Mouse (Mus musculus): ENCODE data around the gene Iqce. TPM values are rescaled to one million over a fixed set of nuclear protein-coding genes. Genes with fewer than 3 reads are reported as not detected.

The Iqce gene
- polyA plus RNA-seq, 1 experiment from 2014 or later, result 20.3 TPM

DNA sequence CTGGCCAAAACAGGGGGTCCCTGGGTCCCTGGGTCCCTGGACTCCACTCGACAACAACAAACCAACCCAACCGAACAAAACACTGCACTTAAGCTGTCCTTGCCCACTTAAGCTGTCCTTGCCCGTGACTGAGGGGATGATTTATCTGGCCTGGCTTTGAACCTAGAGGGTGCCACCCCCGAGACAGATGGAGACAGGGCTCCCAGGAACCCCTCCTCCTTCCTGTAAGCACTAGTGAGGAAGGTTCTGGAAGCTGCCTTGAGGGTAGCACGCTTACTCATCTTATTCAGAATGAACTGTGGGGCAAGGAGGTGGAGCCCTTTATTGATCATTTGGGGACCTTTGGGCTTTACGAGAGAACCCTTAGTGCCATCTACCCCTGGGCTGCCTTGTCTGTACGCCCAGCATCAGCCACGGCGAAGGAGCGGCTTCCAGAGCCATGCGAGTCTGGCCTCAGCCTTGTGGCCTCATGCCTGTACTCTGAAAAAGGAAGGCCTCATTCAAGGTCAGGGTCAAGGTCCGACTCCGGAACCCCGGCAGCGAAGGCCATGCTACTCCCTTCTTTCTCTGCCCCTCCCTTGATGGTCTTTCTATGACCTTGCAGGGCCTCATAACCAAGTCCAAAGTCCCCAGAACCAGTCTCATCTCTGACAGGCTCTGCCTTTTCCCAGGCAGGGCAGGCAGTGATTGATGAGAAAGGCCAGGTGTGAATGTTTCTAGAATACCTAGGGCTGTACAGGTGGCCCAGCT, 47.9 kb downstream of the Iqce start:
- 83% methylated on average over 15 of the region's 15 CpGs for WGBS
- DNase-seq (ENCODE audit: low spot score) (no peak), ATAC-seq (ENCODE audit: low FRiP score) (no peak)
- H3K27ac ChIP-seq, result no peak overlapping the region
- H3K9ac ChIP-seq, result no peak overlapping the region
- H3K36me3 ChIP-seq (replicated peaks; ENCODE audit: control insufficient read depth, insufficient read depth), result no peaks in the 10 kb centered on the region
- H3K4me2 ChIP-seq (replicated peaks), result no peak overlapping the region
- no peak overlapping the region for H3K4me3 ChIP-seq (replicated peaks; ENCODE audit: low read length)
- H3K27me3 ChIP-seq (ENCODE audit: control insufficient read depth, insufficient read depth, low read length), result no peaks in the 10 kb centered on the region
- peaks cover 12% of the 10 kb centered on the region; the same call in 1 of the 2 replicates for H3K4me1 ChIP-seq (replicated peaks; ENCODE audit: control insufficient read depth, insufficient read depth, low read length)
- no peaks in the 10 kb centered on the region for H3K9me3 ChIP-seq (ENCODE audit: control insufficient read depth, low read length)

GRCm38 (mm10) chr5:140652587-140652986, 49.6 kb downstream of the Iqce start:
- H3K9me3 ChIP-seq (ENCODE audit: control insufficient read depth, low read length), result no peaks in the 10 kb centered on the region
- ATAC-seq (ENCODE audit: low FRiP score) (no peak), DNase-seq (ENCODE audit: low spot score) (no peak)
- no peak overlapping the region for H3K4me3 ChIP-seq (replicated peaks; ENCODE audit: low read length)
- WGBS, result 67% methylated on average over 7 of the region's 7 CpGs
- H3K27me3 ChIP-seq (ENCODE audit: control insufficient read depth, insufficient read depth, low read length), result no peaks in the 10 kb centered on the region
- no peaks in the 10 kb centered on the region for H3K36me3 ChIP-seq (replicated peaks; ENCODE audit: control insufficient read depth, insufficient read depth)
- no peak overlapping the region for H3K27ac ChIP-seq
- H3K9ac ChIP-seq, result no peak overlapping the region
- no peak overlapping the region for H3K4me2 ChIP-seq (replicated peaks)
- peaks cover 14% of the 10 kb centered on the region for H3K4me1 ChIP-seq (replicated peaks; ENCODE audit: control insufficient read depth, insufficient read depth, low read length)

- WGBS, result 72% methylated on average over 11 of the region's 11 CpGs
- H3K4me3 ChIP-seq (replicated peaks; ENCODE audit: low read length), result no peak overlapping the region
- H3K36me3 ChIP-seq (replicated peaks; ENCODE audit: control insufficient read depth, insufficient read depth), result peaks cover 3% of the 10 kb centered on the region; the same call in 1 of the 2 replicates
- H3K4me2 ChIP-seq (replicated peaks), result no peak overlapping the region
- H3K9me3 ChIP-seq (ENCODE audit: control insufficient read depth, low read length), result no peaks in the 10 kb centered on the region
- no peaks in the 10 kb centered on the region for H3K27me3 ChIP-seq (ENCODE audit: control insufficient read depth, insufficient read depth, low read length)
- no peak overlapping the region for H3K27ac ChIP-seq
- DNase-seq (ENCODE audit: low spot score) (no peak), ATAC-seq (ENCODE audit: low FRiP score) (no peak)
- H3K9ac ChIP-seq, result no peak overlapping the region
- H3K4me1 ChIP-seq (replicated peaks; ENCODE audit: control insufficient read depth, insufficient read depth, low read length), result peaks cover 28% of the 10 kb centered on the region
These were observed 50.9 kb downstream of the Iqce start for GRCm38 (mm10) chr5:140651231-140651630.

DNA sequence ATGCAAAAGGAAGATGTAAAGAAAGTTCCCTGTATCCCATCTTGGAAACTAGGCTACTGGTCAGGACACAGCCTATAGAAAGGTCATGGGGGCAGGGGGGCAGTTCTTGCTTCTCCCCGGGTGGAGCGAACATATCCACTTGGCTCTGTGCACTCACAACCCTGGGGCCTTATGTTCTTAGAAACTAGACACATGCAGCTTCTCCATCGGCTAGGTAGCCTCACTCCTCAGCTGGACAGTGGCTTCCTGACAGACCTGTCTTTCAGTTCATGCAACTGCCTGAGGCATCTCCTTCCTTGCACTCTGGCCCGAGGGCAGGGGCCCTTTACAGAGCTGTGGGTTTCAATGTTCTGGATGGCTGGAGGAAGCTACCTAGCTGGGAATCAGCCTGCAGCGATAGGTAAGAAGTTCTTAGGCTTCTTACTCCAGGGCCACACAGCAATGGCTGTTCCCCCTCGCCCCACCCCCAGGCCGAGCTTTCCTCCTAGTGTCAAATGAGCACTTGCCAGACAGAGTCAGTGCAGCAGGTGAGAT, 52.2 kb downstream of the Iqce start:
- peak overlapping the region; percentile 96 for H3K27ac ChIP-seq
- H3K9me3 ChIP-seq (ENCODE audit: control insufficient read depth, low read length), result no peaks in the 10 kb centered on the region
- no peak for DNase-seq (ENCODE audit: low spot score)
- H3K4me1 ChIP-seq (replicated peaks; ENCODE audit: control insufficient read depth, insufficient read depth, low read length), result peaks cover 40% of the 10 kb centered on the region
- H3K36me3 ChIP-seq (replicated peaks; ENCODE audit: control insufficient read depth, insufficient read depth), result peaks cover 14% of the 10 kb centered on the region; the same call in 1 of the 2 replicates
- H3K9ac ChIP-seq, result peak overlapping the region; percentile 51
- 74% methylated on average over 7 of the region's 7 CpGs for WGBS
- ATAC-seq (ENCODE audit: low FRiP score), result no peak
- peak overlapping the region; percentile 56 for H3K4me2 ChIP-seq (replicated peaks)
- no peaks in the 10 kb centered on the region for H3K27me3 ChIP-seq (ENCODE audit: control insufficient read depth, insufficient read depth, low read length)
- H3K4me3 ChIP-seq (replicated peaks; ENCODE audit: low read length), result peak overlapping the region; percentile 100; the same call in 1 of the 2 replicates

- Histone ChIP-seq H3K36me3 (replicated peaks; ENCODE audit: control insufficient read depth, insufficient read depth) (peaks cover 20% of the 10 kb centered on the region), H3K9ac (peak overlapping the region; percentile 51), H3K4me3 (replicated peaks; ENCODE audit: low read length) (peak overlapping the region; percentile 100), H3K4me1 (replicated peaks; ENCODE audit: control insufficient read depth, insufficient read depth, low read length) (peaks cover 48% of the 10 kb centered on the region), H3K9me3 (ENCODE audit: control insufficient read depth, low read length) (no peaks in the 10 kb centered on the region), H3K4me2 (replicated peaks) (peak overlapping the region; percentile 56), H3K27me3 (ENCODE audit: control insufficient read depth, insufficient read depth, low read length) (no peaks in the 10 kb centered on the region), H3K27ac (peak overlapping the region; percentile 96)
- DNase-seq (ENCODE audit: low spot score) (peak; percentile 94), ATAC-seq (ENCODE audit: low FRiP score) (peak; percentile 93)
- WGBS, result 5% methylated on average over 26 of the region's 26 CpGs
These were observed 53.0 kb downstream of the Iqce start for GRCm38 (mm10) chr5:140649101-140649667.

DNA sequence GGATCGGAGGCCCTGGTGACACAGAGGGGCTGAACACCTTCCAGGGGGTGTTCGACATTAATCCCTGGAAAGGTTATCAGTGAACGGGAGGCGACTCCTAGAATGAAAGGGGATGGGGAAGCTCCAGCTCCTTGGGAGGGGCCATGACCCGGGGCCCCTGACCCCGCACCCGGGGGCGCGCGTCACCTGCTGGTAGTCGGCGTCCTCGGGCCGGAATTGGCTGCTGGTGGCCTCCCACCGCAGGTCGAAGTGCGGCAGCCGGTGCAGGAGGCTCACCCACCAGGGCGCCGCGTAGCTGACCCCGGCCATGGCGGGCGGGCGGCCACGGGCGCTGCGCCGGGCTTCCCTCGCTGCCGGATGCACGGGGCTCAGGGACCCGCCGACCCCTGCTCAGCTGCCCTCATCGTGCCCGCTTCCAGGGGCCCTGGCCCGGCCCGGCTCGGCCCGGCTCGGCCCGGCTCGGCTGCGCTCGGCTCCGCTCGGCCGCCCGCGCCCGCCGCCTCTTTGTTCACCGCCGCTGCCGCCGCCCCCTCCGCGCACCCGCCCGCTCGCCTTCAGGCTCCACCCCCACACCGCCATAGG, 53.6 kb downstream of the Iqce start, which contains the start of gene Ttyh3:
Ttyh3 (minus strand) TSS at position 513 of the 582 bp plus-strand sequence.
- no peaks in the 10 kb centered on the region for H3K9me3 ChIP-seq (ENCODE audit: control insufficient read depth, low read length)
- under 1% methylated on average over 48 of the region's 62 CpGs for WGBS
- peak within 1 kb of the TSS; percentile 100 for H3K4me3 ChIP-seq (replicated peaks; ENCODE audit: low read length)
- ATAC-seq (ENCODE audit: low FRiP score) (peak; percentile 0; the same call in 1 of the 2 replicates), DNase-seq (ENCODE audit: low spot score) (no peak)
- peak within 1 kb of the TSS; percentile 96 for H3K27ac ChIP-seq
- peaks cover 50% of the 10 kb centered on the region for H3K4me1 ChIP-seq (replicated peaks; ENCODE audit: control insufficient read depth, insufficient read depth, low read length)
- H3K36me3 ChIP-seq (replicated peaks; ENCODE audit: control insufficient read depth, insufficient read depth), result peaks cover 25% of the 10 kb centered on the region
- peak within 1 kb of the TSS; percentile 100 for H3K4me2 ChIP-seq (replicated peaks)
- H3K27me3 ChIP-seq (ENCODE audit: control insufficient read depth, insufficient read depth, low read length), result no peaks in the 10 kb centered on the region
- H3K9ac ChIP-seq, result peak within 1 kb of the TSS; percentile 100

GRCm38 (mm10) chr5:140647821-140648518, 54.2 kb downstream of the Iqce start:
- Histone ChIP-seq H3K27me3 (ENCODE audit: control insufficient read depth, insufficient read depth, low read length) (no peaks in the 10 kb centered on the region), H3K36me3 (replicated peaks; ENCODE audit: control insufficient read depth, insufficient read depth) (peaks cover 27% of the 10 kb centered on the region), H3K4me2 (replicated peaks) (peak overlapping the region; percentile 100), H3K9ac (peak overlapping the region; percentile 100), H3K27ac (peak overlapping the region; percentile 96), H3K4me1 (replicated peaks; ENCODE audit: control insufficient read depth, insufficient read depth, low read length) (peaks cover 56% of the 10 kb centered on the region), H3K9me3 (ENCODE audit: control insufficient read depth, low read length) (no peaks in the 10 kb centered on the region), H3K4me3 (replicated peaks; ENCODE audit: low read length) (peak overlapping the region; percentile 100)
- 3% methylated on average over 13 of the region's 13 CpGs for whole genome bisulfite sequencing
- ATAC-seq (ENCODE audit: low FRiP score), result peak; percentile 46
- DNase-seq (ENCODE audit: low spot score), result peak; percentile 70

DNA sequence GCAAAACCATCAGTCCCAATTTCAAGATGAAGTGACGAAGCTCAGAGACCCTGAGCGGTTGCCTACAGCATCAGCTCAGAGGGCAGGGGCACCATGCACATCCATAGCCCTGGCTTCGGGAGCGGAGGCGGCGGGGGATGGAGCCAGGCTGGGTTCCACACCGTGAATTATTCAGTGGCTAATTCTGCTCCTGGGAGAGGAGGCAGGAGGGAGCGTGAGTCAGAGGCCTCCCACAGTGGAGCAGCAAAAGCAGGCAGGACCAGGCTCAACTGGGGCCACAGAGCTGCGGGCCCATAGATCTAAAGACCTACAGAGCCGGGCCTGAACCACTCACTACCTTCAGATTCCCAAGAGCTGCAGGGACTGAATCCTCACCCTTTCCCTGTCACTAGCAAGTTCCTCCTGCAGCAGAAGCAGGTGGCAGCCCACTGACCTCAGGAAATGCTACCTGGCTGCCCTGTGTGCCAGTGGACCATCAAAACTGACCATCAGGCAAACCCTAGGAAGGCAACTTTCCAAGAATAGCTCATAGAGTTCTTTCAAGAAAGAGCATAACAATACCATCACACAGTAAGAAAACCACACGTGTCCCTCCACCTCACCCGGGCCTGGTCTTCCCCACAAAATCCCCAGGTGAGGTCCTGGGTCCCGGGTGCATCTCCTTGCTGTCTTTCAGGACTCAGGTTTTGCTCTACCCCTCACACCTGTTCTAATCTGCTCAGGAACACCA, 55.0 kb downstream of the Iqce start:
- H3K27ac ChIP-seq, result peak overlapping the region; percentile 96
- H3K9me3 ChIP-seq (ENCODE audit: control insufficient read depth, low read length), result no peaks in the 10 kb centered on the region
- peaks cover 59% of the 10 kb centered on the region for H3K4me1 ChIP-seq (replicated peaks; ENCODE audit: control insufficient read depth, insufficient read depth, low read length)
- peaks cover 27% of the 10 kb centered on the region for H3K36me3 ChIP-seq (replicated peaks; ENCODE audit: control insufficient read depth, insufficient read depth)
- H3K9ac ChIP-seq, result peak overlapping the region; percentile 100
- DNase-seq (ENCODE audit: low spot score) (no peak), ATAC-seq (ENCODE audit: low FRiP score) (no peak)
- WGBS, result 21% methylated on average over 13 of the region's 13 CpGs
- H3K27me3 ChIP-seq (ENCODE audit: control insufficient read depth, insufficient read depth, low read length), result no peaks in the 10 kb centered on the region
- peak overlapping the region; percentile 100 for H3K4me2 ChIP-seq (replicated peaks)
- peak overlapping the region; percentile 100 for H3K4me3 ChIP-seq (replicated peaks; ENCODE audit: low read length)
